Mouse (Mus musculus) kidney, adult 2 months (tissue): ENCODE measurements around the gene Spsb1.

Experiments used
- CTCF ChIP-seq: fragments of 200-500 bp; conservative IDR thresholded peaks from 2 replicates; pipeline ENCODE4 v1.5.1; 2011; ENCODE audit warnings: low read depth, mild to moderate bottlenecking, control low read depth, low read length, moderate library complexity, mixed read lengths; ENCODE audit not compliant: insufficient read depth, insufficient read length
- POLR2A ChIP-seq: fragments of 200-500 bp; IDR thresholded peaks from one replicate; pipeline ENCODE4 v1.6.1; 2011; ENCODE audit warnings: low read depth, low read length, control low read depth

DNA sequence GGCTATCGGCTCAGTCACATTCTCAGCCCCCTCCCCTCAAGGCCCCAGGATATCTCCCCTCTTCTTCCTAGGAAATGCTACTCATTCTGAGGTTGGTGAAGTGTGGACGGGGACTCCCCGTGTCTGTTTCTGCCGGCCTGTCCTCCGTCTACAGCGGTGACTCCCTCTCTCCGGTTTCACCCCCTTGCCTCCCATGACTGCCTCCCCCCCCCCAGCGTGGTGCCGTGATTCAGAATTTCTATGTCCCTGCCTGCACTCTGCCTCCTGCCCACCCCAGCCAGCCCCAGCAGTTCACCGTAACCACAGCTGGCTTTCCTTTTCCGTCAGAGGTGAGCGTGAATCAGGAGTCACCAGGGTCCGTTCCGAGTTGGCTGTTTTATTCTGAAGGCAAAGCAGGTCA is 86.1 kb downstream of the Spsb1 start:
- TF ChIP-seq CTCF (no peak), POLR2A (no peak)
